Mouse (Mus musculus): ENCODE measurements around the gene Thsd7a. TPM values are rescaled to one million over a fixed set of nuclear protein-coding genes. Genes with fewer than 3 reads are reported as not detected.

Gene Thsd7a
- total RNA-seq (2017), result not detected in 2 replicates

GRCm38 (mm10) chr6:12748787-12749530, at the start of gene Thsd7a:
TSS of gene Thsd7a (minus strand) at chr6:12749410.
- peak; percentile 73 to 84 for ATAC-seq (replicated peaks in 1 of 2; ENCODE audit: insufficient read depth in 1 of 2, low FRiP score in 2 of 2, low TSS enrichment in 1 of 2, low read depth in 1 of 2, poor library complexity in 2 of 2, severe bottlenecking in 2 of 2)

- no peak for ATAC-seq (replicated peaks in 1 of 2; ENCODE audit: insufficient read depth in 1 of 2, low FRiP score in 2 of 2, low TSS enrichment in 1 of 2, low read depth in 1 of 2, poor library complexity in 2 of 2, severe bottlenecking in 2 of 2)
Observed at GRCm38 (mm10) chr6:12787129-12787528, 37.9 kb upstream of the Thsd7a start.

GRCm38 (mm10) chr6:12786378-12786982, 37.3 kb upstream of the Thsd7a start:
- ATAC-seq (replicated peaks in 1 of 2; ENCODE audit: insufficient read depth in 1 of 2, low FRiP score in 2 of 2, low TSS enrichment in 1 of 2, low read depth in 1 of 2, poor library complexity in 2 of 2, severe bottlenecking in 2 of 2), result no peak

- ATAC-seq (replicated peaks in 1 of 2; ENCODE audit: insufficient read depth in 1 of 2, low FRiP score in 2 of 2, low TSS enrichment in 1 of 2, low read depth in 1 of 2, poor library complexity in 2 of 2, severe bottlenecking in 2 of 2), result no peak
Observed at GRCm38 (mm10) chr6:12784918-12785618, 35.9 kb upstream of the Thsd7a start.

GRCm38 (mm10) chr6:12772799-12773198, 23.6 kb upstream of the Thsd7a start:
- ATAC-seq (replicated peaks in 1 of 2; ENCODE audit: insufficient read depth in 1 of 2, low FRiP score in 2 of 2, low TSS enrichment in 1 of 2, low read depth in 1 of 2, poor library complexity in 2 of 2, severe bottlenecking in 2 of 2), result no peak

GRCm38 (mm10) chr6:12765191-12765590, 16.0 kb upstream of the Thsd7a start:
- ATAC-seq (replicated peaks in 1 of 2; ENCODE audit: insufficient read depth in 1 of 2, low FRiP score in 2 of 2, low TSS enrichment in 1 of 2, low read depth in 1 of 2, poor library complexity in 2 of 2, severe bottlenecking in 2 of 2), result no peak

- no peak for ATAC-seq (replicated peaks in 1 of 2; ENCODE audit: insufficient read depth in 1 of 2, low FRiP score in 2 of 2, low TSS enrichment in 1 of 2, low read depth in 1 of 2, poor library complexity in 2 of 2, severe bottlenecking in 2 of 2)
Observed at GRCm38 (mm10) chr6:12764606-12765005, 15.4 kb upstream of the Thsd7a start.

GRCm38 (mm10) chr6:12763816-12764215, 14.6 kb upstream of the Thsd7a start:
- no peak for ATAC-seq (replicated peaks in 1 of 2; ENCODE audit: insufficient read depth in 1 of 2, low FRiP score in 2 of 2, low TSS enrichment in 1 of 2, low read depth in 1 of 2, poor library complexity in 2 of 2, severe bottlenecking in 2 of 2)

- ATAC-seq (replicated peaks in 1 of 2; ENCODE audit: insufficient read depth in 1 of 2, low FRiP score in 2 of 2, low TSS enrichment in 1 of 2, low read depth in 1 of 2, poor library complexity in 2 of 2, severe bottlenecking in 2 of 2), result no peak
Observed at GRCm38 (mm10) chr6:12759328-12760193, 10.4 kb upstream of the Thsd7a start.

GRCm38 (mm10) chr6:12752297-12752696, 3.1 kb upstream of the Thsd7a start:
- no peak for ATAC-seq (replicated peaks in 1 of 2; ENCODE audit: insufficient read depth in 1 of 2, low FRiP score in 2 of 2, low TSS enrichment in 1 of 2, low read depth in 1 of 2, poor library complexity in 2 of 2, severe bottlenecking in 2 of 2)

- ATAC-seq (replicated peaks in 1 of 2; ENCODE audit: insufficient read depth in 1 of 2, low FRiP score in 2 of 2, low TSS enrichment in 1 of 2, low read depth in 1 of 2, poor library complexity in 2 of 2, severe bottlenecking in 2 of 2), result no peak
Observed at GRCm38 (mm10) chr6:12750441-12750840, 1.2 kb upstream of the Thsd7a start.

GRCm38 (mm10) chr6:12749531-12750210, 461 bp upstream of the Thsd7a start:
- no peak for ATAC-seq (replicated peaks in 1 of 2; ENCODE audit: insufficient read depth in 1 of 2, low FRiP score in 2 of 2, low TSS enrichment in 1 of 2, low read depth in 1 of 2, poor library complexity in 2 of 2, severe bottlenecking in 2 of 2)

GRCm38 (mm10) chr6:12748454-12748786, 790 bp downstream of the Thsd7a start:
- ATAC-seq (replicated peaks in 1 of 2; ENCODE audit: insufficient read depth in 1 of 2, low FRiP score in 2 of 2, low TSS enrichment in 1 of 2, low read depth in 1 of 2, poor library complexity in 2 of 2, severe bottlenecking in 2 of 2), result peak; percentile 44 to 49; a peak in 1 of 4 replicates

- ATAC-seq (replicated peaks in 1 of 2; ENCODE audit: insufficient read depth in 1 of 2, low FRiP score in 2 of 2, low TSS enrichment in 1 of 2, low read depth in 1 of 2, poor library complexity in 2 of 2, severe bottlenecking in 2 of 2), result no peak; a peak in 1 of 4 replicates
Observed at GRCm38 (mm10) chr6:12747856-12748450, 1.3 kb downstream of the Thsd7a start.

GRCm38 (mm10) chr6:12742791-12743190, 6.4 kb downstream of the Thsd7a start:
- ATAC-seq (replicated peaks in 1 of 2; ENCODE audit: insufficient read depth in 1 of 2, low FRiP score in 2 of 2, low TSS enrichment in 1 of 2, low read depth in 1 of 2, poor library complexity in 2 of 2, severe bottlenecking in 2 of 2), result no peak

GRCm38 (mm10) chr6:12733924-12734323, 15.3 kb downstream of the Thsd7a start:
- no peak for ATAC-seq (replicated peaks in 1 of 2; ENCODE audit: insufficient read depth in 1 of 2, low FRiP score in 2 of 2, low TSS enrichment in 1 of 2, low read depth in 1 of 2, poor library complexity in 2 of 2, severe bottlenecking in 2 of 2)

- ATAC-seq (replicated peaks in 1 of 2; ENCODE audit: insufficient read depth in 1 of 2, low FRiP score in 2 of 2, low TSS enrichment in 1 of 2, low read depth in 1 of 2, poor library complexity in 2 of 2, severe bottlenecking in 2 of 2), result no peak
Observed at GRCm38 (mm10) chr6:12716071-12716470, 33.1 kb downstream of the Thsd7a start.
